Comparison of ENCODE assay signal across 8 mouse cellular contexts in the genomic region with DNA sequence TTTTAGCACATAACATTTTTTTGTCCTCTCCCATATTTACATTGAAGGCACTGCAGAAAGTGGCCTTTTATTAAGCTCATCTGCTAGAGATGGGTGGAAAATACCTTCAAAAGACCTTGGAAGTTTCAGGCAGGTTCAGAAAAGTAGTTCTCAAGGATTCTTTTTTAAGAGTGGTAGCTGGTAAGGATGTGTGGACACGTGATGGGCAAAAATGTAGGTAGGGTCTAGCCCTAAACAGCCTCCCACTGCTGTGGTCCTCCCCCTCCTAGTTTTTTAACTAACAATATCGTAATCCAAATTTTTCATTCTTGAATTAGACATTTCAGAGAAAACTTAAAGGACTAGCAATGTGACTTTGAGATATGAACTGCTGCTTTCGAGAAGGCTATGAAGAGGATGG. TPM values are rescaled to one million over a fixed set of nuclear protein-coding genes. Genes with fewer than 3 reads are reported as not detected.
DNase-seq lines count a peak whose midpoint lies in the region; ATAC-seq and TF ChIP-seq lines count a peak whose summit lies in the region.

No protein-coding gene starts in this region.

- ATAC-seq in embryonic facial prominence, embryonic 13.5 days (ENCODE audit: insufficient number of reproducible peaks, insufficient read depth, low FRiP score, low TSS enrichment, low read depth), result no peak
- ATAC-seq in intestine, embryonic 14.5 days (replicated peaks; ENCODE audit: low FRiP score, low TSS enrichment, low read depth), result no peak

- H3K9ac ChIP-seq in embryonic facial prominence, embryonic 13.5 days, result peak overlapping the region; percentile 73
- peak overlapping the region; percentile 58 for H3K9ac ChIP-seq in intestine, embryonic 14.5 days (ENCODE audit: low read length)

- no peak overlapping the region for H3ac ChIP-seq in myocyte (ENCODE audit: control insufficient read depth, insufficient read length)

- TF ChIP-seq CTCF in left cerebral cortex, adult 2 months (IDR thresholded peaks at IDR 0.05), result no peak

- TF ChIP-seq POLR2A in myocyte (IDR thresholded peaks at IDR 0.05; ENCODE audit: insufficient read length, low read depth), result no peak

- WGBS in embryonic facial prominence, embryonic 13.5 days, result 9% methylated on average over 3 of the region's 3 CpGs
- 11% methylated on average over 3 of the region's 3 CpGs for WGBS in intestine, embryonic 14.5 days

- peak overlapping the region; percentile 61 for H3K4me2 ChIP-seq in embryonic facial prominence, embryonic 13.5 days
- peak overlapping the region; percentile 73 for H3K4me2 ChIP-seq in intestine, embryonic 14.5 days (ENCODE audit: low read length)
- peak overlapping the region; percentile 85 for H3K4me2 ChIP-seq in myocyte (ENCODE audit: low read depth)

- H3K4me1 ChIP-seq in embryonic facial prominence, embryonic 13.5 days, result peaks cover 19% of the 10 kb centered on the region
- peaks cover 14% of the 10 kb centered on the region for H3K4me1 ChIP-seq in intestine, embryonic 14.5 days (replicated peaks; ENCODE audit: control insufficient read depth, insufficient read depth, low read length)

- H3K79me2 ChIP-seq in myocyte (ENCODE audit: control insufficient read depth, insufficient read depth), result peaks cover 33% of the 10 kb centered on the region

- intact Hi-C loops in left cerebral cortex, adult 2 months (cut with DNase I), result loop anchor here (2.0 kb wide), 1 partner anchor 62 kb away; no protein-coding TSS in a partner anchor
- intact Hi-C loops in left cerebral cortex, postnatal 4 days (cut with DNase I), result loop anchor here (2.0 kb wide), 1 partner anchor 62 kb away; no protein-coding TSS in a partner anchor
- intact Hi-C loops in left cerebral cortex, postnatal 25 days (cut with DNase I), result no loop called here

- H3K4me3 ChIP-seq in left cerebral cortex, adult 2 months, result peak overlapping the region; percentile 58
- peak overlapping the region; percentile 96 for H3K4me3 ChIP-seq in embryonic facial prominence, embryonic 13.5 days
- H3K4me3 ChIP-seq in intestine, embryonic 14.5 days (ENCODE audit: low read depth, low read length), result peak overlapping the region; percentile 98
- peak overlapping the region; percentile 88 for H3K4me3 ChIP-seq in myocyte

- H3K27me3 ChIP-seq in embryonic facial prominence, embryonic 13.5 days, result no peaks in the 10 kb centered on the region
- H3K27me3 ChIP-seq in intestine, embryonic 14.5 days (replicated peaks; ENCODE audit: control insufficient read depth, insufficient read depth, low read length), result no peaks in the 10 kb centered on the region
- H3K27me3 ChIP-seq in myocyte (ENCODE audit: control insufficient read depth, insufficient read depth, insufficient read length), result no peaks in the 10 kb centered on the region

- H3K27ac ChIP-seq in left cerebral cortex, adult 2 months, result peak overlapping the region; percentile 89
- H3K27ac ChIP-seq in embryonic facial prominence, embryonic 13.5 days, result peak overlapping the region; percentile 83
- peak overlapping the region; percentile 100 for H3K27ac ChIP-seq in intestine, embryonic 14.5 days (ENCODE audit: low read depth)

- no peaks in the 10 kb centered on the region for H3K9me3 ChIP-seq in embryonic facial prominence, embryonic 13.5 days
- no peaks in the 10 kb centered on the region for H3K9me3 ChIP-seq in intestine, embryonic 14.5 days (ENCODE audit: control insufficient read depth, low read length)

- H3K36me3 ChIP-seq in embryonic facial prominence, embryonic 13.5 days, result peaks cover 3% of the 10 kb centered on the region; the same call in 1 of the 2 replicates
- H3K36me3 ChIP-seq in intestine, embryonic 14.5 days (ENCODE audit: control insufficient read depth, insufficient read depth, low read length), result peaks cover 5% of the 10 kb centered on the region; the same call in 1 of the 2 replicates
- peaks cover 7% of the 10 kb centered on the region for H3K36me3 ChIP-seq in myocyte (ENCODE audit: control insufficient read depth, insufficient read depth)

- DNase-seq in left cerebral cortex, adult 2 months (ENCODE audit: extremely low spot score in 1 of 2, low spot score in 2 of 2), result no peak
- no peak for DNase-seq in left cerebral cortex, postnatal 4 days
- DNase-seq in intestine, embryonic 14.5 days (ENCODE audit: low spot score), result no peak
- DNase-seq in thymus, postnatal 14 days, result no peak
- no peak for DNase-seq in frontal cortex, postnatal 10 days (ENCODE audit: low spot score in 2 of 2)
- DNase-seq in left cerebral cortex, postnatal 25 days (ENCODE audit: low spot score in 2 of 2), result no peak

TF ChIP-seq in myocyte, 11 proteins besides CTCF, POLR2A, EP300 and RAD21:
- TF ChIP-seq REST (IDR thresholded peaks at IDR 0.05; ENCODE audit: insufficient read depth, insufficient read length) (no peak), USF1 (IDR thresholded peaks at IDR 0.05; ENCODE audit: low read depth) (peak; percentile 73)

RNA-seq across cellular contexts. Expression of gene Ep300, which starts 0.7 kb away (rescaled TPM):
- total RNA-seq in left cerebral cortex, adult 2 months (2021), result 10 to 100 TPM; 76.0 to 77.3 TPM
- 10 to 100 TPM; 72.1 to 74.3 TPM for total RNA-seq in left cerebral cortex, postnatal 4 days (2021)
- 20.6 and 21.1 TPM in 2 replicates for polyA plus RNA-seq in embryonic facial prominence, embryonic 13.5 days (2015; fragmentation: Nextera tagmentation; extraction: Ambion mirVana)
- polyA plus RNA-seq in intestine, embryonic 14.5 days (2014; fragmentation: Nextera tagmentation; extraction: Ambion mirVana), result 21.1 and 24.0 TPM in 2 replicates
- 17.7 TPM for polyA plus RNA-seq in myocyte (2012; fragmentation: generic; extraction: Trizol)
- total RNA-seq in left cerebral cortex, postnatal 25 days (2021), result 10 to 100 TPM; 64.1 to 66.4 TPM
